Mouse (Mus musculus) large intestine, adult 2 months (tissue): ENCODE measurements around the gene Wdr19. TPM values are rescaled to one million over a fixed set of nuclear protein-coding genes. Genes with fewer than 3 reads are reported as not detected.
"Not testable (repeated sequence)": the region's sequence is repeated elsewhere in the genome, so short reads cannot be mapped to it uniquely, and the experiment has no call there.

ENCODE experiments used
- DNase-seq: peaks from one replicate; pipeline ENCODE4 v3.0.0-alpha.2; 2012; ENCODE audit warnings: low read depth, low spot score
- WGBS: fragments of 180-500 bp; shearing (Covaris S2); methylation state at CpG from one replicate; pipeline ENCODE4 v1.1.7; 2018; 5-methylcytosine and 5-hydroxymethylcytosine counted together
- polyA plus RNA-seq: library from polyadenylated mRNA; depleted of rRNA; stranded (reverse); fragments of >200 nt; gene quantifications from 2 replicates; pipeline ENCODE4 v1.2.3, GENCODE M21; 2012; rRNA removed

Gene Wdr19
- polyA plus RNA-seq, 1 experiment, result 0.72 TPM

GRCm38 (mm10) chr5:65293627-65294026 is 94.1 kb downstream of the Wdr19 start:
- 86% methylated on average over 6 of the region's 6 CpGs for WGBS
- DNase-seq, result no peak

GRCm38 (mm10) chr5:65294270-65294669 is 94.8 kb downstream of the Wdr19 start:
- DNase-seq, result no peak
- WGBS, result 28% methylated on average over 2 of the region's 2 CpGs

DNA sequence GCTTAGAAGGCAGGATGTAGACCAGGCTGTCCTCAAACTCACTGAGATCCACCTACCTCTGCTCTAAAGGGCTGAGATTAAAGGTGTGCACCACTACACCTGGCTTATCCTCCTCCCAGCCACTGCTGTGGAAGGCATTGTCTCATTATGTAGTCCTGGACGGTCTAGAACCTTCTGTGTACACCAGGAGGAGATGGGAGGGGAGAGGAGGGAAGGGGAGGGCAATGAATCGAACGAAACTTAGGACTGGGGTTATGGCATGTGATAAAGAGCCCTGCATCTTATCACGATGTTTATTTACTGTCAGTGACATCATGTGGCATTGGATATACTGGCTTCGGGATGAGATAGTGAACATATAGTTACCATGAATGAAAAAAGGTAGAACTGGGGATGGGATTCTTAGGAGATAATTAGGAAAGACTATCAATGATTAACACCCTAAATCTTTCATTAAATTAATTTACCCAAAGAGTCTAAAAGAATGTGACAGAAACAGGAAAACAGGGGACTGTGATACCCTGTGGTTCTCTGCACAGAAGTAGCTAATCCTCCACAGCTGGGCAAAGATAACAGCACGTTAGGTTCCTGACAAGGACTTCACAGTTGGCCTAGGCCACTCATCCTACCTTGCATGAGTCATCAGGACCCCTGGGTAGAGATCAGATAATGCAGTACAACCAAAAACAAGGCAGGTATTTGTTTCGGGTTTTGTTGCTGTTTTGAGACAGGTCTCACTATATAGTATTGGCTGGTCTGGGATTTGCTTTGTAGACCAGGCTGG is 98.9 kb downstream of the Wdr19 start:
- WGBS, result 75% methylated on average over 7 of the region's 7 CpGs

DNA sequence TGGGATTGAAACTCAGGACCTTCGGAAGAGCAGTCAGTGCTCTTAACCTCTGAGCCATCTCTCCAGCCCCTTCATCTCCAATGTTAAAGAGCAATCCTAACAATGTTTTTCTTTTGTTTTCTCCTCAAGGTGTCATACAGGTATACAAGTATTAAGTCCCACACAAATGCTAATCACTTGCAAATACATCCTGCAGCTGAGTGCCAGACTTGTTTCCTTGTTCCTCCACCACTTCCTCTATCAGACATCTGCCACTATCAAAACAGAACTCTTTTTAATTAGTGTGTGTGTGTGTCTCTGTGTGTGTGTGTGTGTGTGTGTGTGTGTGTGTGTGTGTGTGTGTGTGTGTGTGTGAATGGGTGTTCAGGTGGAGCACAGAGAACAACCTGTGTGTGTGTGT is 100.1 kb downstream of the Wdr19 start:
- 96% methylated on average over 1 of the region's 1 CpGs for WGBS
- DNase-seq, result not testable (repeated sequence)

More for the DNA sequence above, 98.9 kb downstream of the Wdr19 start:
- no peak for DNase-seq

- no peak for DNase-seq
- WGBS, result 89% methylated on average over 9 of the region's 9 CpGs
Measured at GRCm38 (mm10) chr5:65300121-65300520, 100.6 kb downstream of the Wdr19 start.

DNA sequence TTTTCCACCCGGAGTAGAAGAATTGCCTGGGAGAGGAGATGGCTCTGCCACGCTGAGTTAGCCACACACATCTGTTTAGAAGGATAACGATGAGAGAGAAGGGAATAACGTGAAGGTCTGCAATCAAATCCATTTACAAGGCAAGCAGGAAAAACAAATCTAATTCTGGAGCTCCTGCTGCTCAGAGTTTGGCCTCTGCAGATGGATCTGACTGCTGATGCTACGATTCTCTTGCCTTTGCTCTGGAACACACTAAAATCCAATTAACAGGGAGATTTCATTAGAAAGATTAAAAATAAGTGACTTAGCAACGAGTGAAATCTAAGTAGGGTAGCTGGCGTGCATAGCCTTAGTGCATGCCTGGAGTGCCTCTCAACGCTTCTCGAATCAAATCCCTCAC is 106.0 kb downstream of the Wdr19 start:
- DNase-seq, result no peak
- 77% methylated on average over 9 of the region's 9 CpGs for WGBS

GRCm38 (mm10) chr5:65308208-65308607 is 108.7 kb downstream of the Wdr19 start:
- no peak for DNase-seq
- WGBS, result 83% methylated on average over 7 of the region's 7 CpGs

DNA sequence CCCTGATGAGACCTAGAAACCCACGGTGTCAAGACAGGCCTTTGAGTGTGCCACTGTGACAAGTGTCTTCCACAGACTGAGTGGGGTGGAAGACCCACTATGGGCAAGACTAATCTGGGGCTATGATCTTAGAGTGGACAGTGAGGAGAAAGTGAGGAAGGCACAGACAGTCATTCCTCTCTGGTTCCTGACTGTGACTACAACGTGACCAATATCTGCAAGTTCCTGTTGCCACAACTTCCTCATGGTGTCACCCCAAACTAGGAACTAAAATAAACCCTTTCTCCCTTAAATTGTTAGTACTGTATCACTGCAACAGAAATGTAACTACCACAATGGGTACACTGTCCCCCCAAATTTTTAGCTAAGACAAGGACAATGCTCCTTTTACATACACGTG is 109.4 kb downstream of the Wdr19 start:
- DNase-seq, result no peak
- 92% methylated on average over 3 of the region's 3 CpGs for WGBS

Other genes starting within 250 kb of the Wdr19 start
- 0.64 and 1.0 TPM in 2 replicates for gene Tlr6, start 239.6 kb upstream of the Wdr19 start, polyA plus RNA-seq
- 16.8 and 24.0 TPM in 2 replicates for gene Fam114a1, start 229.6 kb upstream of the Wdr19 start, polyA plus RNA-seq
- gene Tmem156, start 107.6 kb upstream of the Wdr19 start, polyA plus RNA-seq, result 0.62 and 0.69 TPM in 2 replicates
- 8.1 and 11.3 TPM in 2 replicates for gene Klhl5, start 92.2 kb upstream of the Wdr19 start, polyA plus RNA-seq
- 12.0 and 13.6 TPM in 2 replicates for gene Rfc1, start 136.0 kb downstream of the Wdr19 start, polyA plus RNA-seq
- gene Klb, start 148.6 kb downstream of the Wdr19 start, polyA plus RNA-seq, result 0.36 and 0.40 TPM in 2 replicates
- gene Rpl9, start 191.7 kb downstream of the Wdr19 start, polyA plus RNA-seq, result 361 TPM in 2 replicates
- 13.4 and 17.8 TPM in 2 replicates for gene Lias, start 191.8 kb downstream of the Wdr19 start, polyA plus RNA-seq
- 26.6 and 48.3 TPM in 2 replicates for gene Ugdh, start 236.3 kb downstream of the Wdr19 start, polyA plus RNA-seq